Mouse (Mus musculus) induced T-regulatory cell, adult 2 months (primary cell): ENCODE data around the gene Camk2b.
"Not testable (repeated sequence)": the region's sequence is repeated elsewhere in the genome, so short reads cannot be mapped to it uniquely, and the experiment has no call there.

Source experiments
- DNase-seq: peaks from one replicate; pipeline ENCODE4 v3.0.0-alpha.2; 2012; ENCODE audit warnings: low read depth

The Camk2b gene

DNA sequence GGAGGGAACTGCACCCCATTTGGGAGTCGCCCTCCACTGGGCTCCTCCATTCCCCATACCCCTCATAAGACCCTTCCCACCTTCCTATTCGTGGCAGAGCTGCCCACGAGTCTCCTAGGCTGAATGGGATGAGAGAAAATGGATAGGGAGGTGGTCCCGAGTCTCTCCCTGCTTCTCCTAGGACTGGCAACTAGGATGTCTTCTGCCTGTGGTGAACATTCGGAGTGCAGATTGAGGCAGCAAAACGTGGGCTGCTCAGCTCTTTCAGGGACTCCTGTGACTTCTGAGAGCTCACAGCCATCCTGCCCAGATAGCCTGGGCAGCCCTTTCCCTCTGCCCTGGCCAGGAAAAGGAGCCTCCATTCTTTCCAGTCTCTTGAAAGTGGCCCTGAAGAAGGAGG lies at the start of gene Camk2b:
TSS of gene Camk2b (minus strand) at position 187 of the 400 bp plus-strand sequence.
- no peak for DNase-seq

DNA sequence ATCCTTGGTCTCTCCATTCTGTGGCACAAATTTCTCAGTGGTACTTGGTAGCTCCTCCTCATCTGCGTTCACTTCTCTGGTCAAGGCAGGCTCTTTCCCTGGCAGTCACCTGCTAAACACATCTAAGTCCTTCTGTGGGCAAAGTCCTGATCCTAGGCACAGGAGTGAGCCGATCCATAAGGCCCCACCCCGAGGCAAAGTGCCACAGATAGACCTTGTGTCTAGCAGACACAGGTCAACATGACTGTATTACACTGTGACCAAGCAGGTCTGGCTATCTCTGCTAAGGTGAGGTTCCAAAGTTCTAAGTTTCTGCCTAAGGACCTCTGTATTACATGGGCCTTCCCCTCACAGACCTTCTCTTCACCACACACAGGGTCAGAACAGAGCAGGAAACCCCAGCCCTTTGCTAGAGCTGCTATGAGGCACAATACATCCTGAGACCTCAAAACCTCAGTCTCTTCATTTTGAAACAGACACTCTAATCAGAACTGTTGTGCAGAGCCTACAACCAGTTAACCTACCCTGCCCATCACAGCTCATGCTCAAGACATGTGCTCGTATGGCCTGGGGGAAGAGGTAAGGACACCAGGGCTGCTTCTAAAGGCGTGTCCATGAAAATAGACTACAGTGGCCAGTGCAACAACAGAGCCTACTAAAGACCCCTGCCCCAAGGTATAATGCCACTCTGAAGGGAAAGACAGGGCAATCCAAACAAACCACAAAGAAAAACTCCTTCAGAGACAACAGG lies 45.7 kb upstream of the Camk2b start:
- no peak for DNase-seq

DNA sequence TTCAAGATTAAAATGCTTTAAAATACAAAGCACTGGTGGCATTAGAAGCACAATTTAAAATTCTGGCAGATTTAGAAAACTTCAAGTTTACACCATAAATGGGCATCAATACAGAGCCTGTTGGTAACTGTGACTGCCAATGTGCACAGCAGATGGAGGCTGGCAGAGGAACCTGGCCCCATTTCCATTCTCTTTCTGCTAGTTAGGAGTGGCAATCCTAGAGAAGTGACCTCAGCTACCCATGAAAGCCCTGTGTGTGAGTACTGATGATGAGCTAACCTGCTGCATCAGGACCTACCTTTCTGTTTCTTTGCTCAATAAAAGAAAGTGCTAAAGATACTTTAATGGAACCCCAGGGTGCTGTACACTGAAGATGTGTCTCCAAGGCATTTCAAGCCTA lies 43.8 kb upstream of the Camk2b start:
- DNase-seq = no peak

DNA sequence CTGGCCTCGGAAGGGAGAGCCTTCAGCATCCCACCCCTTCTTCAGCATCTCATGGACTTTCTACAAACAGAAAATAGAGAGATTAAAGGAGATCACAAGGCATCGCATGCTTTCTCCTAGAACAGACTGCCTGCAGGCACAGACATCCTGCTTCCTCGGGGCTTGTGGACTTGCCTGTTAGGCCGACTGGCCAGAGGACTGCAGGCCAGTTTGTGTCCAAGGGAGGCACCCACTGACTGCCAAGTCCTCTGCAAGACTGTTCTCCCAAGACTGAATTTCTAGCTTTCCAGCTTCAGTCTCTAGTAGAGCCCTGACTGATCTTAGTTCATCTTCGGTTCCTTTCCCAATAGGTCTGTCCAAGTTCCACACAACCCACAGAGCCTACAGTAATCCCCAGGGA lies 42.1 kb upstream of the Camk2b start:
- DNase-seq = no peak

DNA sequence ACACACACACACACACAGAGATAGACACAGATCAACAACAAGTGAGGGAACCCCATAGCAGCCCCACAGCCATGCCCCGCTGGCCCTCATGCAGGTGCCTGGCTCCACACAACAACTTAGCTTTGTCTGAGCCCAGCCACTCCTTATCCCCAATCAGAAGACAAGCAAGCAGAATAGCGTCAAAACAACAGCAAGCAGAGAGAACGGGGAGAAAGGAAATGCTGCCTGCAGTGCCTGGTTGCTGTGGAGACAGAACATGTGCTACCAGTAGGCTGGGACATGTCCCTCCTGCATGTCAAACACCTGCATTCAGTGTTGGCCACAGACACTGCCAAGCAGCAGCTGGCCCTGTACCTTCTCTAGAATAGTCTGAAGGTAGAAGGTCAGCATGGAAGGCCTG lies 41.6 kb upstream of the Camk2b start:
- no peak for DNase-seq

DNA sequence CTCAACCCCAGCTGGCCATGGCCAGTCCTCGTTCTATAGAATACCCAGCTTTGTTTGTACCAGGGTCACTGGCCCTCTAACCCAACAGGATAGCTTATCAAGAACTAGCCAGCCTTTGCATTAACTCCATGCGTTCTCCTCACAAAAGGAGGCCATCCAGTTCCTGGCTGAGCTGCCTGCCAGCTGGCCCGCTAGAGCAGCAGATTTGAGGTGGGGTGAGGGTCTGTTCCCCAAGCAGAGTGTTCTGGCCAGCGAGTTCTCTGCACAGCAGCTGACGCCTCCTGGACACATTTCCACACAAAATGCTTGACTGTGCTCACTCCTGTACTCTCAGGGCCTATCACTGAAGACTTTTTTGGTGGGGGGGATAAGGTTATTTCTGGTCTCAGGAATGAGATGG lies 38.6 kb upstream of the Camk2b start:
- DNase-seq = no peak

DNA sequence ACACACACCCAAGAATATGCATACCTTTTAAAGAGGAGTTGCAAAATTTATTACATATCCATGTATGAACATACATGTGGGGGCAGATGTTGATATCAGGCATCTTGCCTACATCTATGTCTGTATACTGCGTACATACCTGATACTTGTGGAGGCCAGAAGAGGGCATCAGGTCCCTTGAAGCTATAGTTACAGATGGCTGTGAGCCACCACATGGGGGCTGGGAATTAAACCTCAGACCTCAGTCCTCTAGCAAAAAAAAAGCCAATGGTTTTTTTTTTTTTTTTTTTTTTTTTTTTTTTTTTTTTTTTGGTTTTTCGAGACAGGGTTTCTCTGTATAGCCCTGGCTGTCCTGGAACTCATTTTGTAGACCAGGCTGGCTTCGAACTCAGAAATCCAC lies 30.5 kb upstream of the Camk2b start:
- not testable (repeated sequence) for DNase-seq

DNA sequence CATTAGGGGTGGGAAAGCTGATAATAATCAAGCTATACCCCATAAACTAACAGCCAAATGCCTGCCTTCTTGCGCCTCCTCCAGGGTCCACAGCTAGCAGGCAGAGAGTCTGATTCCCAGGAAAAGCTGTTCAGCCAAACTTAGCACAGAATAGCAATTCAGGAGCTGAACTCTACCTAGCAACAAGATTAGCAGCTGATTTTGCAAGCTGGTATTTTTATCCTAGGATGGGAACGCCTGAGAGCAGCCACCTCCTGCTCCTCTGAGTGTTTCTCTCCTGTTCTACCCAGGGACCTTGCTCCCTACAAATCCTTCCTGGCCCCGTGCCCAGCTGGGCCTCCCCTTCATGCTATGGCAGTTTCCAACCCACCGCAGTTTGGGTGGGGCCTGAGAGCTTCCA lies 20.8 kb upstream of the Camk2b start:
- no peak for DNase-seq

DNA sequence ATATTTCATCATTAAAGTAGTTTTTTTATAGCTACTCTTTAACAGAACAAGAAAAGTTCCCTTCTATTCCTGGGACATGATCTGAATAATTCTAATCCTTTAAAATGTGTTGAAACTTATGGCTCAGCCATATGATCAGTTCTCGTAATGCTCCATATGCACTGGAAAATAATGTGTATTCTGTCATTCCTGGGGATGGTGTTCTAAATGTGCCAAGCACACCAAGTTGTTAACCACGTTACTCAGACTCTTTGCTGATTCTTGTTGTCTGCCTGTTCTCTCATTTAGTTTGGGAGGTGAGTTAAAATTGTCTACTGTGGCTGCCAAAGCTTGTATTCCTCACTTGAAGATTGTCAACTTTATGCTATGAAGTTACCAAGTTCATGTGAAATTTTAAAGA lies 12.6 kb upstream of the Camk2b start:
- no peak for DNase-seq

DNA sequence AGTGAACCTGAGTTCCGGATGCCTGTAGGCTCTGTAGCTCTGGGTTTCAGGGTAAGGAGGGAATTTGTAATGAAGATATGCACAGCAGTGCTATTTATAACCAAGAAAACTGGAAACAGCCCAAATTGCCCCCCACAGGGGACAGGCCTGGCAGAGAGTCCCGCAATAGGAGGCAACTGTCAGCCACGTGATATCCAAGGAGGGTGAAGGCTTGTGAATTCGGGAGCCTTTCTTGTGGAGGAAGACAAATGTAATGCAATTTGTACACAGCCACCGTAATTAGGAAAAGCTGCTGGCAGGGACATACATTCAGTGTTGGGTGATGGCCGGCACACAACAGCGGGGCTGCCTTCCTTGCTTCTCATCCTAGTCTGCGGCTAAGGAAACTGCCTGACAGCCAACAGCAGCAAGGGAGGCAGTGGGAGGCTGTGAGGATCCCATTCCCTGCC lies 9.5 kb upstream of the Camk2b start:
- DNase-seq = no peak

DNA sequence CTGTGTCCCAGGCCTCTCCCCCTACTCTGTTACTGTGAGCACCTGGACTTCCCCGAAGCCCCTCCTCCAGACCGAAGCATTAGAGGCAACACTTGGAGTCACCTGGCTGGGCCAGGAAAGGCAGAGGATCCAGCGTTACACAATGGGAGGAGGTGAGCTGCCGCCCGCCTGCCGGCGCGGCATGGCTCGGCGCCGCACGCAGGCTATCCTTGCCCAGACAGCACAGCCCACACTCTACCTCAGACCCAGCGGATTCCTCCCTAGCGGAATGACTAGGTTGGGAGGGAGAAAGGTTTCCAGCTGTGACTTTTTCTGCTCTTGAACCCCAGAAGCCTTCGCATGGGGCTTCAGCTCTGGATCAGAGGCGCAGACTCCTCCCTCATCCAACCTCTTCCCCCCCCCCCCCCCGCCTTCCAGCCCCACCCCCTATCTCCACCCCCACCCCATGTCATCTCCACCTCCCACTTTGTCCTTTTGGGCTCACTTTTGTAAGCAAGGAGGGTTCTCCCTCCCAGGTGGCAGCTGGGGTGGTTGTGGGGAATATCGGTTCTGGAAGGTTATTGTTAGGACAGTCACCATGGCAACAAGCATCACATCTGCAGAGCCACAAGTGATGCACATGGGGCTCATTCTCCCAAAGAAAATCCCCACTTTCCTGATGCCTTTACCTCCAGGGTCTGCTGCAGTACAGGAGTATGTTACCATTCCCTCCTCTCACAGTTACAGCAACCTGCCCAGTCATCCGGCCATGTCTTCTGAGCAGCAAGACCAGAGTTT lies 2.2 kb upstream of the Camk2b start:
- no peak for DNase-seq

DNA sequence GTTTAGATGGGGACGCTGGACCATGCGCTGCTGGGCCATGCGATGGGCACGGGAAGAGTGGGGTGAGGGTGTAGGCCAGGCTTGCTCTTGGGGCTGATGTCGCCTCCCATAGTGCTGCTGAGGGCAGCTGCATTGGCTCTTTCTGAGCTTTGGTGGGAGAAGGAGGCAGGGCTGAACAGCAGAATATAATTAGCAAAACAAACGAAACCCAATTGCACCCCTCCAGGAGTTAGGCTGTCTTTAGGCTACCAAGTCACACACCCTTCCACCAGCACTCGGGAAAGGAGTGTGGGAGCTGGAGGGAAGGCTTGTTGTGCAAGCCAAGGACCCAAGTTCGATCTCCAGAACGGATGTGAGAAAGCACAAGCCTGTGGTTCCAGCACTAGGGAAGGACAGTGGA lies 998 bp upstream of the Camk2b start:
- no peak for DNase-seq

DNA sequence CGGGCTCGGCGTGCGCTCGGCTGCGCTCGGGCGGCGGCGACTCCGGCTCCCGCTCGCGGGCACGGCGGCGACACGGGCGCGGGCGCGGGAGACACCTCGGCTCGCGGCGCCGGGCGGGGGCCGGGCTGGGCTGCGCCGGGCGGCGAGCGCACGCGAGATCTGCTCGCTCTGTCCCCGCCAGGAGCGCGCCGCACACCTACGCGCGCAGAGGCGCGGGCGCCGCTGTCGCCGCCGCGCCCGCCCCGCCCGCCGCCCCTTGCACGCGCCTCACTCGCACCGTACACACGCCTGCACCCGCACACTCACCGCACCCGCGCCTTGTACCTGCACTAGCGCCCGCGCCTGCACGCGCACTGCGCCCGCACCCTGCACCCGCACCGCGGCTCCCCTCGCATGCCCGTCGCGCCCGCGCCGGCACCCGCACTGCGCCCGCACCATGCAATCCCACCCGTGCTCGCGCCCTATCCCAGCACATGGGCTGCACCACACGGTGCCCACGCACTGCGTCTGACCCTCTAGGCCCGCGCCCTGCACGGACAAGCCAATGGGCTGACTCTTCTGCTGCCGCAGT lies 526 bp downstream of the Camk2b start:
- no peak for DNase-seq

DNA sequence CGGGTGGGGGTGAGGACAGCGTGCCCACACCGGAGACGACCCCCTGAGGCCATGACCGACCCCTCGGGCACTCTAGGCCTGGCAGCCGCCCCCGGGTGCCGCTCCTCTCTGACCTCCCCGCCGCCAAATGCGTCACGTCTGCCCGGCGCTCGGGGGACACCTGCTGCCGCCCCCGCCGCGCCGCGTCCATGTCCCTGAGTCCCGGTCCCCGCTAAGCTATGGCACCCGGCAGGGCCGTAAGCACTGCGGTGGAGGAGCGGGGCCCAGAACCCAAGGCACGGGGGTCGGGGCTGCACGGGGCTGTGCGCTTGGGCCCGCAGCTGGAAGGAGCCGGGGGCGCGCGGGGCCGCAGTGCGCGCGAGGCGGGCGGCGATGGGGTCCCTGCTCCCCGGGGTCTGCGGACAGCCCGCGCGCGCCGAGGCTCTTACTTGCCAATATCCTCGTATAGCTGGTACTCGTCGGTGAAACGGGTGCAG lies 1.1 kb downstream of the Camk2b start:
- no peak for DNase-seq

DNA sequence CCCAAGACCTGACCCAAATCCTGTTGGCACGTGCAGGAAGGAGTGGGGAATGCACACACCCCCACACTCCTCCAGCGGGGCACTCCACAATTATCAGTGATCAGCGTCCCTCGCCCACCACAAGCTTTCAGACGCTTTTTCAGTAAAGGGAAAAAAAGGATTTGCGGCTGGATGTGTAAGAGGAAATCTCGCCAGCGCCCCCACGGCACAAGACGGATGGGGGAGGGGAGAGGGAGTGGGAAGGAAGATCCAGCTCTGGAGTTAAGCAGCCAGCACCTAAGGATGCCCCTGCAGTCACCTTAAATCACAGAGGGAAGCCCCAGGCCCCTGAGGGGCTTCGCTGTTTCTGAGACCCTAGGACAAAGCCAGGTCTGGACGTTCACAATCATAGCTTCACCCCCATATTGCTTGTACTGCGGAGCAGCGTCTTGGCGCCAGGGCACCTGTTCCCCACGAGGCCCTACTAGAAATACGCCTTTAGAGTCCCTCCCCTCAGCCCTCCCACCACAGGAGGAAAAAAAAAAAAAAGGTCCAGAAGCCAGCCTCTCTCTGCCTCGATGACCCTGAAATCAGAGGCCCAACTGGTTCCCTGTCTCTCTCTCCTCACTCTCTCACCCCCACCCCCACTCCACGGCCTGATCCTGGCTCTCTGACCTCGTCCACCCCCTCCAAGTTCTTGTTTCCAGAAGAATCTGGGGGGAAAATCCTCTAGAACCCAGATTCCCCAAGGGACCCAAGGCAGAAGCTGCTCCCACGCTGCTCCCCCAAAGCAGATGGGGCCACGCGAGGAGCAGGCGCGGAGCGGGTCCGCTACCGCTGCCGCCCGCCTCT lies 1.7 kb downstream of the Camk2b start:
- no peak for DNase-seq

DNA sequence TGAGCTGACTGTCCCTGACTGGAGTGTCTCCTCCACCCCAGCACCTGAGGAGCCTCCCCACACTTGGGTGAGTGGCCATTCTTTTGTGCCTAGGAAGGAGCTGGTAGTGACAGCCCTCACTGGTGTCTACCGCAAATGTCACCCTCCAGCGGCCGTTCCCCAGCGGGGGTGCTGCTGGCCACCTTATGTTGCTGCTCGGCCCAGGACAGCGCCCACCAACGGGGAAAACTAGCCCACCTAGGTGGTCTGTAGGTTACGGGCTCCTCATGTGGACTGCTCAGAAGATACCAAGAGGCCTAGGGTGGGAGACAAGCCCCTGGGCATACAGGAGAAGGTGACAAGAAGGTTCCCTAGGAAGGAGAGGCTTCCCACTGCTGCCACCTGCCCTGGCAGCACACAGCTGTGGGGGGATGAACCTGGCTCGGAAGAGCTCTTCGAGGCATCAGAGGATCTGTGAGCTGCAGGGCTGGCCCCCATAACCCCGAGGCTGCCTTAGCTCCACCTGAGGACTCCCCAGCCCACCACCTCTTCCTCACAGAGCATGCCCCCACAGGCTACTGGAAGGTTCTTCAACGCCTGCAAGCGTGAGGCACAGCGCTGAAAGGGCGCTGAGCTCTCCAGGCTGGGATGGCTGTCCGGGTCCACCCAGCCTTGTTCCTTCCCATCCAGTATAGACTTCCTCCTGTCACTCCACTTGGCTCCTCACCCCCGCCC lies 2.5 kb downstream of the Camk2b start:
- no peak for DNase-seq

DNA sequence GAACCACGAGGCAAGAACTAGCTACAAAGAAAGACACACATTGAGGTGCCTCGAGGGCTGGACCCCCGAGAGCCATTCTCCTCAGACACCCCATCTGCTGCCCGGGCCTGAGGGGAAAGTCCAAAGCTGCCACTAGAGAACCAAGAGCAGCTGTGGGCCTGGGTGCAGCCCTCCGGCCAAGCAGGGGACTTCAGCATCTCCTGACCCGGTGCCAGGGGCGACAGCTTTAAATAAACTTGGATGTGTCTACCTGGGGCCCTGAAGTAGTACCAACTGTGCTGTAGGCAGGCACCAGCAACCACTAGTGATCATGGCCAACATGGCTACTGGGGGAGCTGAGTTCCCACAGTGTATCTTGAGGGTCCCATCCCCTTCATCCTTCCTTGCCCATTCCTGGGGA lies 3.1 kb downstream of the Camk2b start:
- no peak for DNase-seq

DNA sequence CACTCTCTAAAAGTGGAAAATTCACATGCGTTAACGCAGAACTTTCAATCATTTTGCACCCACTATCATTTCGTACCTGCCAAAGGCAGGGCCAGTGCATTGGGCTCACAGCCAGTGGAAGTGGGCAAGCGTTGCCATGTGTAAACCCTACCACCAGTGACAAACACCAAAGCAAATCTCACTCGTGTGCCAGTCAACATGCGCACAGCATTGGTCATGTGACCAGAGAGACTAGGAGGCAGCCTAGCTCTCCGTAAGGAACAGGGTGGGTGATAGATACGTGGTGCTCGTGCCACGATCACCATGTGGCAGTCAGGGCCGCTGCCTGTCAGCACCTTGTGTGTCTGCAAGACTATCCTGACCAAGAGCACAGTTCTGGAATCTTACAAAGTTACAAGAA lies 3.8 kb downstream of the Camk2b start:
- no peak for DNase-seq

DNA sequence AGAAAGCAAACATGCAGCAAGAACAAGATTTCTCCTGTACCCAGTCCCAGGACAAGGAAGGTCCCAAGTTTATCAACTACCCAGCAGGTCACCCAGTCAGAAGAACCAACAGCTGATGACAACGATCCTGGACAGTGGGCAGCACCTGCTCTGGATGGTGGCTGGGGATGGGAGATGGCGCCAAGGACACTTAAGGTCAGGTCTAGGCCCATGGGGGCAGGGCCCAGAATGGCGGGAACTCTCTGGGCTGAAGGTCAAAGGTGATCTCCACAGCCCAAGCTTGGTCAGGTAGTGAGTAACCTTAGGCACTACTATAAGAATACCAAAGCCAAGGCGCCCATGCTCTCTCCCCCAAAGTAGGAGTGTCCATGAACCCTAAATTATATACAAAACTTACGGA lies 4.3 kb downstream of the Camk2b start:
- DNase-seq = no peak

DNA sequence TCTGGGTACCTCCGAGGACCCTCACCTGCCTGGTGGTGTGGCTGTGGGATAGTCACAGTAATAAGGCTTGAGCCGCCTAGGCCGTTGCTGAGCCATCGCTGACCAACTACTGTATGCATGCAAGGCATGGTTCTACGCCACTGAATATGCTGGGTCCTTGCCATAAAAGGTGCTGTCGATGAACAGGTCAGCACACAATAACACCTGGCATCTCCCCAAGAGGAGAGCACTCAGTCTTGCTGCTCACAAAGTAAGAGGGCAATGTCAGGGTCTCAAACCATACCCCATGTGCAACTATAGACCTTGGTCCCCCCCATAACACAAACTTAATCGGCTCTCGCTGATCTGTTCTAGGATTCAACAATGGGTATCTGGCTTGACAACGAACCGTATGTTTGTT lies 7.0 kb downstream of the Camk2b start:
- DNase-seq = no peak

DNA sequence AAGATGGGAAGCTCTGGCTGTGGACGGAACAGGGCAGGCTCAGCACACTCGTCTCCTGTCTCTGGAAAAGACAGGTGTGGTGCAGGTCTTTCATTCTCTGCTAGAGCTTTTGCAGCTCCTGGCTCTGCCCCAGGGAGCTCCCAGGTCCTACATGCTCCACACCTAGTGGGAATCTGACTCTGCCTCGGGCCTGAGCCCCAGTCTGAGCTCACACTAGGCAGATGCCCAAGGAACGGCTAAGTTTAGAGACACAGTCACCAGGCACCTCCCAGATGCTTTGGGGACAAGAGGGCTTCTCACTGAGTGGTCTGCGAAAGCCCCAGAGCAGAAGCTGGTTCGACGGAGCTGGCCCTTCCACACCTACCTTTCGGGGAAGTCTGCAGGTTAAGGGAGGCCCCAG lies 12.8 kb downstream of the Camk2b start:
- no peak for DNase-seq
